Comparison of ENCODE assay signal across 11 mouse cellular contexts in the genomic region with DNA sequence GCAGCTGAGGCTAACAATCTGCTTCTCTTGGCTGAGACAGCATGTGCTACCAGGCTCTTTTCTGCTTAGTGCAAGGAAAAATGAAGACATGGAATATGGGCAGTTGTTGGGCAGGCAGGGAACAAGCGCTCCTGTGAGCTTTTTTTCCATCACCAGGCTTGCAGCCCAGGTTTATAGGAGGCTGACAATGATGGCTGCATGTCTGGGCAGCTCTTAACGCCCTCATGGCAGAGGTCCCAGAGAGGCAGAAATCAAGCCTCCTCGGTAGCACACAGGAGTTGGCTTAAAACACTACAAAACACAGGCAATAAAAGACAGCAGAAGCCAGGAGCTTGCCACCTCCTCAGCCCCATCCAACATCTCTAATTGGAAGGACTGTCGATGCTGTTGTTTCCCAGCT. TPM values are rescaled to one million over a fixed set of nuclear protein-coding genes. Genes with fewer than 3 reads are reported as not detected.
DNase-seq lines count a peak whose midpoint lies in the region; TF ChIP-seq lines count a peak whose summit lies in the region.
"Had no signal": no experiment of that assay in that cellular context is flagged by ENCODE, and none has a peak within 500 bp of the region (broad histone marks: within the 10 kb centered on the region; RNA-seq: fewer than 3 reads in every experiment).

No protein-coding gene starts in this region.

- no peak overlapping the region for H3K4me3 ChIP-seq in layer of hippocampus, adult 2 months

- peak overlapping the region; percentile 60 for H3K27ac ChIP-seq in layer of hippocampus, adult 2 months

- peak; percentile 29 for DNase-seq in cerebellum, adult 9-11 months
- DNase-seq in cerebellum, adult 11 months = no peak
- DNase-seq in layer of hippocampus, adult 2 months (ENCODE audit: low spot score in 2 of 2) = peak in 1 of 2 experiments; percentile 20
- no peak for DNase-seq in layer of hippocampus, adult 9-10 months (ENCODE audit: low spot score)
- peak; percentile 56 for DNase-seq in brain, adult 2 months (ENCODE audit: low read depth, low spot score)
- DNase-seq in left cerebral cortex, postnatal 36 days (ENCODE audit: low spot score in 2 of 2) = peak; percentile 10 to 26
- no peak for DNase-seq in retina, postnatal 1 day
- no peak for DNase-seq in lung, postnatal 25 days (ENCODE audit: low spot score)
- DNase-seq: kidney, postnatal 25 days; lung, postnatal 14 days had no signal

- TF ChIP-seq CTCF in layer of hippocampus, adult 2 months (conservative IDR thresholded peaks at IDR 0.05) = no peak

- intact Hi-C loops in left cerebral cortex, postnatal 36 days (cut with DNase I) = loop anchor here (10.0 kb wide), 1 partner anchor 293 kb away; no protein-coding TSS in a partner anchor

RNA-seq across cellular contexts. Expression of a gene that starts 28.8 kb away (rescaled TPM):
- total RNA-seq in layer of hippocampus, adult 2 months (2021) = 100 to 1,000 TPM; 102 to 108 TPM
- 100 to 1,000 TPM in 1 of 2 experiments, 10 to 100 TPM in 1; 92.3 to 102 TPM for total RNA-seq in left cerebral cortex, postnatal 36 days (2021)

RNA-seq across cellular contexts. Expression of a gene that starts 31.6 kb away (rescaled TPM):
- total RNA-seq in layer of hippocampus, adult 2 months (2021) = not detected
- not detected for total RNA-seq in left cerebral cortex, postnatal 36 days (2021)
- total RNA-seq: heart, postnatal 36 days had no signal

RNA-seq across cellular contexts. Expression of a gene that starts 47.3 kb away (rescaled TPM):
- 1 to 10 TPM; 2.4 to 2.8 TPM for total RNA-seq in layer of hippocampus, adult 2 months (2021)
- 1 to 10 TPM; 1.2 to 1.3 TPM for total RNA-seq in left cerebral cortex, postnatal 36 days (2021)

Comparison
In these comparisons a context has a peak if more than half of its experiments do, and no peak if none do; other contexts are left out.
1. DNase-seq: peak in cerebellum, adult 9-11 months (single experiment), brain, adult 2 months (single experiment) and left cerebral cortex, postnatal 36 days (2 of 2); none in cerebellum, adult 11 months (single experiment), layer of hippocampus, adult 9-10 months (single experiment), retina, postnatal 1 day (single experiment) and lung, postnatal 25 days (single experiment).